Mouse (Mus musculus): ENCODE measurements around the gene Tor4a.

Gene Tor4a

DNA sequence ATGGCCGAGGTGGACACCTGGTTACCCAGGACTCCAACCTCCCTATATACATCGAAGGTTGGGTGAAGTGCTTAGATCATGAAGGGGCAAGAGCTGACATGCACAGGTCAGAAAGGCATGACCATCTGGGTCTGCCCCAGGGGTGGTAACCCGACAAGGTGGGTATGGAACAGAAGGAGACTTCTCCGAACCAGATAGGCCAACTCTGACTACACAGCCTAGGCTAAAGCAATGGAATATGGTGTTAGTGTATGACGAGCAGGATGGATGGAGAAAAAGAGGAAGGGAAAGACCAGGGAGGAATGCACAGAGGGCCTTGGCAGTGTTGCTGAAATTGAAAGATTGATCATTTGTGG, 10.1 kb downstream of the Tor4a start:
- DNase-seq (ENCODE audit: low spot score) = no peak

- DNase-seq (ENCODE audit: low spot score) = peak; percentile 78
Measured at GRCm38 (mm10) chr2:25185625-25186574, 10.8 kb downstream of the Tor4a start.

DNA sequence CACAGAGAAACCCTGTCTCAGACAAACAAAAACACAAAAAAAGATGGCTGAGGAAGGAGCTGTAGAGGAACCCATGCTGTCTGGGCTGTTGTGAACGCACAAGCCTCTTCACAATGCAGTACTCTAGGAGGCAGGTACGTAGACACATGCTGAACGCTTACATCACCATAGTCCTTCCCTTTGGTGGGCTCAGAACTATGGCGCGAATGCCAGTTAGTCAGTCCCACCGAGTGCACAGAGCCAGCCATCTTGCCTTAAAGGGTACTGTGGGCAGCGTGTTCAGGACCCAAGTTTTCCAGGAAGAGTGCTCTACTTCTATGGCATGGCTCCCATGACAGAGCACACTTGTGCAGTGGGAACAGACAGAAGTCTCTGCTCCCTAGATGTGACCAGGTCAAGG, 12.2 kb downstream of the Tor4a start:
- no peak for DNase-seq (ENCODE audit: low spot score)

DNA sequence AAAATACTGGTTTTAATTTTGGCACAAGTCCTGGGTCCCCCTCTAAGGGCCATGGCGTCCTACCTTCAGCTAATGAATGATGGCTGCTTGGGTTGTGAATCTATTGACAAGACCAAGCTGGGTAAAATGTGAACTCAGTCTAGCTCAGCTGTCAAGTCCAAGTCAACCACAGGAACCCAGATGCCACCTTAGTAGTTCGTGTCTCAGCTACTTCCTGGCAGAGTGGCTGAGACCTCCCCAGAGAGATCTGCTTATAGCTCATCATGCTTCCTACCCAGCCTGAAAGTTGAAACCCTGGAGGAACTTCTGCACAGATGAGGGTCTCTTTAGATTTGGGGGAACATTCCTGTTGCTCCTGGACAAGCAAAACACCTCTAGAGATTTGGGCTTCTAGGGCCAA, 13.3 kb downstream of the Tor4a start:
- DNase-seq (ENCODE audit: low spot score) = no peak

- DNase-seq (ENCODE audit: low spot score) = no peak
Measured at GRCm38 (mm10) chr2:25182664-25183063, 14.0 kb downstream of the Tor4a start.

GRCm38 (mm10) chr2:25181891-25182397, 14.7 kb downstream of the Tor4a start:
- peak; percentile 68 for DNase-seq (ENCODE audit: low spot score)

DNA sequence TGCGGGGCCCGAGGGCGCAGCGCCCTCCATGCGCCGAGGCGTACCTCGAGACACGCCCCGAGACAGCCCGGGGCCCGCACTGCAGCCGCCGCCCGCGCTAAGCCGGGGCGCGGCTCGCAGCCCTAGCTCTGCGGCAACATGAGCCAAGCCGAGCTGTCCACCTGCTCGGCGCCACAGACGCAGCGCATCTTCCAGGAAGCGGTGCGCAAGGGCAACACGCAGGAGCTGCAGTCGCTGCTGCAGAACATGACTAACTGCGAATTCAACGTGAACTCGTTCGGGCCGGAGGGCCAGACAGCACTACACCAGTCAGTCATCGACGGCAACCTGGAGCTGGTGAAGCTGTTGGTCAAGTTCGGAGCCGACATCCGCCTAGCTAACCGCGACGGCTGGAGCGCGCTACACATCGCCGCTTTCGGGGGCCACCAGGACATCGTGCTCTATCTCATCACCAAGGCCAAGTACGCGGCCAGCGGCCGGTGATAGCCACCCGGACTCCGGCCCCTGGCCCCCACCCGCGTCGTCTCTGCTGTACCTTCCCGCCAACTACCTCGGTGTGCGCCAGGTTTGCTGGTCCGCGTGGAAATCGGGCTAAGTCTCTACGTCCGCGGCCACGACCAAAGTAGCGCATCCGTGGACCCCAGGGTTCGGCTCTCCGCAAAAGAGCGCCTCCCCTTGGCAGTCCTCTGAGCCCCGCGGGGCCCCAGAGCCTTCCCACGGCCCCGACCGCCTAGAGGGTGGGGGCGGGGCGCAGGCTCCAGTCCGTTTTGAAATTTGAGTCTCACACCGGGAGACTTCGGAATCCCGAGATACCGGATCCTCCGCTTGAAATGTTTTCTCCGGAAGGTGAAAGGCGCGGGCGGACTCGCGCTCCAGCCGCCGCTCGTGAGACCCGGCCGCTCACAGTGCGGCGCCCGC, 15.5 kb downstream of the Tor4a start:
- peak; percentile 71 for DNase-seq (ENCODE audit: low spot score)

DNA sequence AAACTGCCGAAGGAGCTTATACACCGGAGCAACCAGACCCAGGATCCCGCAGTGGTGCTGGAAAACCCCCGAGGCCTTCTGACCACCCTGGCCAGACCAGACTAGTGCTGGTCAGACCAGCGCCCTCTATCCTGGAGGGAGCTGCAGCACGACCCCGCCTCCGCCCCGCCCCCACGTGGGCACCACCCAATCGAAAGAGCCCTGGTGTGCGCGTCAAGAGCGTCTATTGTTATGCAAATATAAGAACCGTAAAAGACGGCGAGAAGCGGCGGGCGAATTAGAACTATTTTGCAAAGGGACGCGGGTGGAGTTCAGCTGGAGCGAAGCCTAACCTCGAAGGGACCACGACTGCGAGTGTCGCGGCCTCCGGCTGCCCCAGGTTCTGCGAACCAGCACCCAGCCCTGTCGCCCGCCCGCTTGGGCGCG, 16.2 kb downstream of the Tor4a start, which contains the start of gene Nrarp:
Gene Nrarp (plus strand): TSS at position 281 of the 426 bp plus-strand sequence.
- DNase-seq (ENCODE audit: low spot score) = peak; percentile 96

DNA sequence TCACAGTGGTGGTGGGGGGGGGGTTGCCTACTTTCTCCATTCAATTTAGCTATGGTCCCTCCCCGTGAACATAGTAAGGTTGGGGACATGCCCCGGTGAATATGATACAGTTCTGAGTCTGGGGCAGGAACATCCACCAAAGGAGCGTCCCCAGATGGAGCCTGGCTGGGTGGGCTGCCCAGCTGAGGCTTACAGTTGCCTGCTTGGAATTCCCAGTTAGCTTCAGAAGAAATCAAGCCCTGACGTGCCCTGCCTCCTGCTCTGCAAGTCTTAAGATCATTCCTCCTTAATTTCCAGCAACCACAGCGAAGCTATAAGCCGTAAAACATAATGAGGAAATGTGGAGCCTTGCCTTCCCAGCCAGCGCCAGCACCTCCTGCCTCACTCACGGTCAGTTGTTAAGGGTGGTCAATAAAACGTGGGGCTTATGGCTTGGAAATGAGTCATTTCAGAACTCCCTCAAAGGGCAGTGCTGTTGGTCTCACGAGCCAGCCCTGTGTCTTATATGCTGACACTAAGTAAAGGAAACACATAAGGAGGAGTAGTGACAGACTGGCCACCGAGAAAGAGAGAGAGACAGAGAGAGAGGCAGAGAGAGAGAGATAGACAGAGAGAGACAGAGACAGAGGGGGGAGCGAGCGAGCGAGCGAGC, 17.0 kb downstream of the Tor4a start:
- no peak for DNase-seq (ENCODE audit: low spot score)

GRCm38 (mm10) chr2:25178285-25178972, 18.3 kb downstream of the Tor4a start:
- DNase-seq (ENCODE audit: low spot score) = peak; percentile 39

DNA sequence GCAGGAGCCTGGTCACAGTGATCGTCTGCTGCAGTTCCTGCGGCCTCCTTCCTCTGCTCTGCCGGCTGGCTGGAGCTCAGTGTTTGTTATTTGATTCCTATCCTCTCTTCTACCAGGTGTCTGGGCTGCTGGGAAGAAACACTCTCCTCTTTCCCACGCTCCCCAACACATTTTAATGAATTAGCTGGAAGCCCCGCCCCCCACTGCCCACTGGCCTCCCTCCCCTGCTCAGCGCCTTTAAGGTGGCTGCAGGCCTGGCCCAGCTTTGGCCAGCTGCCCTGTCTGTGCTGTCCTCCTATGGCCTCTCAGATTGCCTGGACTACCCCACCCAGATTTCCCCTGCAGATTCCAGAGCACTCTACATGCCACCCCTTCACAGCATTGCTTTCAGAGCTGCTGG, 19.0 kb downstream of the Tor4a start:
- DNase-seq (ENCODE audit: low spot score) = peak; percentile 73

GRCm38 (mm10) chr2:25177076-25177475, 19.6 kb downstream of the Tor4a start:
- peak; percentile 37 for DNase-seq (ENCODE audit: low spot score)

DNA sequence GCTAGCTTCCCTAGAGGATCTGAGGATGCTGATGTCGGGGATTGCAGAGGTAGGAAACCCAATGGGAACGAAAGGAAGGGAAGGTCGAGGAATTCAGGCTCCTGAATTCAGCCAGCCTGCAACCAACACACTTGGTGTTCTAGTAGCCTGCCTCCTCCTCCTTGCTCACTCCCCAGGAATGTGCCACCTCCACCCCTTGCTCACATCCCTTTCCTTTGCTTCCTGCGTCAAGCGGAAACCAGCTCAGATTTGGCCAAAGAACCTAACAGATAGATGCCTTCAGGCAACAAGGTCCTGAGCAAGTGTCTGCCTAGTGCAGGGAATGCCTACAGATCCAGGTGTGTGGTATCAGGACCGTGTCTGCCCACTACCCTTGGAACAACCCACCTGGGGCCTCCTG, 20.1 kb downstream of the Tor4a start:
- DNase-seq (ENCODE audit: low spot score) = no peak

GRCm38 (mm10) chr2:25175690-25176078, 21.0 kb downstream of the Tor4a start:
- DNase-seq (ENCODE audit: low spot score) = no peak

DNA sequence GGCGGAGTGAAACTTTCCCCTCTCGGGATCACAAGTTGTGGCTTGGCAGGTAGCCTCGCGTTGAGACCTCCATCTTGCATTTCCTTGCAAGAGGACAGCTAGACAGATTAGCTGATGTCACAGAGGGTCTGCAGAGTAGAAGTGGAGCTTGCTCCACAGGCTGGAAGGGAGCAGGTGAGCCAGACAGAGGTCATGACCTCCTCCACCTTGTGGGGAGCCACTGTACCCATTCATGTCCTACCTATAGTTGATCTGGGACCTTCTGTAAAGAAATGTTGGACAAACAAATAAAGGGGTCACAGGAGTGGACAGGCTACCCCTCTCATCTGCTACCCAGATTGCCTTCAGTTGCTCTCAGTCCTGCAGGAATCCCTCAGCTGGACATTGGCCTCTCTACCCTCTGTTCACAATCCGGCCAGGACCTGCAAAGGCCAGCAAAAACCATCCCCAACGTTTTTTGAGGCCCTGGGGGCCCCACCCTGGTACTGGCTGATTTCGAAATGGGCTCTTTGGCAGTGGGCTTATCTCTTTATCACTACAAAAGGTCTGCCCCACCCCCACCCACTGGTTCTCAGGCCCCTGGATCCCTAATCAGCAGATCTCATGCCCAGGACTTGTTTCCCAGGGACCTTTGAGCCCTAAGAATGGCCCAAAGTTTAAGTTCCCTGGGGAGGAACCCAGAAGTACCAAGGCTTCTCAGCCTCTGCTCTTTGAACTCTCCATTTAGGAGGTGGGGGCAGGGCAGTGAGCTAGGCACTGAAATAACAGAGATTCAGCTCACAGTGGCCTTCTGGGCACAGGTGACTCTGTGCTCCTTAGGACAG, 21.6 kb downstream of the Tor4a start:
- peak; percentile 35 for DNase-seq (ENCODE audit: low spot score)

- no peak for DNase-seq (ENCODE audit: low spot score)
Measured at GRCm38 (mm10) chr2:25173821-25174220, 22.9 kb downstream of the Tor4a start.

DNA sequence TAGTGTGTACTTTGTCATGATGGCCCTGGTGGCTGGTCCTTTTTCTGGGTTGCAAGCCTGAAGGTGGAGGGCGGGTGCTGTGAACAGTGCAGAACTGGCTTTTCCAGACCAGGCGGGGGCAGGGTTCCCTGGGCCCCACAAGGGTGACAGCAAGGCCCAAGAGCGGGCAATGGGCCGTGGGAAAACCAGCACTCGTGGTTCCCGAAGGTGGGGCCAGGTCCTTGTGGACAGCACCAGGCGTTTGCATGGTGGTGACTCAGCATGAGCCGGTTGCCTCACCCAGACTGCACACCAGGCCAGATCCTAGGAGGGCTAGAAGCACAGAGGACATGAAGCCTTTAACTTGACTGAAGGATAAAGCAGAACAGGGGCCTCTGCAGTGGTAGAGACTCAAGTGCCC, 24.1 kb downstream of the Tor4a start:
- DNase-seq (ENCODE audit: low spot score) = peak; percentile 47

- no peak for DNase-seq (ENCODE audit: low spot score)
Measured at GRCm38 (mm10) chr2:25171769-25172153, 24.9 kb downstream of the Tor4a start.

DNA sequence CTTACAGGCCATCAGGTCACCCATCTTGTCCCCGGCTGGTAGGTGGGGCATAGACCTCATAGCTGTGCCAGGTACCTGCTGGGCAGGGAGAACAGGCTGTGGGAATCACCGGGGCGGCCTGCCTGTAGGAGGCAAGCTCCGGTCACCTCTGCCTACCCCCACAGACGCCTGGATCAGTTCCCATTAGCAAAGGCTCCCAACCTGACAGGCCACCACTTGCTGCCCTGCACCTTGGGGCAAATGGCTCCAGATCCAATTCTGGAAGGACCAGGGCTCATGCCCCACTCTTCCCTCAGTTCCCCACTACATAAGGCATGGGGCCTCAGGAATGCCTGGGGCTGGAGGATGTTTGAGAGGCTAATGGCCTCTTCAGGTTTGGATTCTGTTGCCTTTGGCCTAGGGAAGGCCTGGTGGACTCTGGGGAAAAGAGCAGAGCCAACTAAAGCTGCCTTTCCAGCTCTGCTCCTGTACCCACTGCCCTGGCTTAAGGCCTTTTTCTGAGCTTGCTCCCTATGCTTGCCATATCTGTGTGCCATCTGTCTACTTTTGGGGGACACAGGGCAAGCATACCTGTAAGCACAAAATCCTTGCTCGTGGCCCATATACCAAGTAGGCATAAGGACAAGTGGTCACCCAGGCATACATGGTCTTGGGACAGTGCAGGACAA, 25.5 kb downstream of the Tor4a start:
- peak; percentile 46 for DNase-seq (ENCODE audit: low spot score)
